Mouse (Mus musculus) heart, postnatal 0 days (tissue): ENCODE results near the gene Rflna.

Experiments
- CTCF ChIP-seq: IDR thresholded peaks from 2 replicates; pipeline ENCODE4 v1.5.1; 2016; ENCODE audit warnings: antibody characterized with exemption, control low read depth, low read depth
- EP300 ChIP-seq: IDR thresholded peaks from 2 replicates; pipeline ENCODE4 v1.6.1; 2016; ENCODE audit warnings: antibody characterized with exemption, low read depth

- no peak for TF ChIP-seq CTCF
- no peak for TF ChIP-seq EP300
These were observed 39.0 kb upstream of the Rflna start for GRCm38 (mm10) chr5:124963806-124964672.
